Mouse (Mus musculus): ENCODE measurements at regions not wholly inside any gene's neighbourhood (a gene's known extent, or its start where the extent isn't known, plus 50 kb on each side); places are given as distances from the start of the nearest gene placed in this dataset.

- no peaks in the 10 kb centered on the region for H3K4me1 ChIP-seq (ENCODE audit: control insufficient read depth in 1 of 2, insufficient read depth in 2 of 2, low read length in 2 of 2)
- TF ChIP-seq ZC3H11A (IDR thresholded peaks at IDR 0.05; ENCODE audit: low read depth, low read length) (no peak), E2F4 (IDR thresholded peaks at IDR 0.05; ENCODE audit: borderline replicate concordance, low read depth, low read length) (no peak), CTCF (IDR thresholded peaks at IDR 0.05 in 2 of 3, conservative IDR thresholded peaks at IDR 0.05 in 1 of 3; ENCODE audit: control insufficient read depth in 1 of 3, insufficient read depth in 1 of 3, low read depth in 2 of 3, low read length in 3 of 3, poor library complexity in 1 of 3, severe bottlenecking in 1 of 3) (no peak), GABPA (IDR thresholded peaks at IDR 0.05; ENCODE audit: low read depth, low read length) (no peak), TBP (IDR thresholded peaks at IDR 0.05; ENCODE audit: low read depth, low read length) (no peak), POLR2AphosphoS5 (IDR thresholded peaks at IDR 0.05; ENCODE audit: borderline replicate concordance, low read depth, low read length) (no peak), USF2 (IDR thresholded peaks at IDR 0.05; ENCODE audit: borderline replicate concordance in 1 of 2, insufficient read depth in 1 of 2, low read depth in 1 of 2, low read length in 2 of 2) (no peak), JUND (IDR thresholded peaks at IDR 0.05; ENCODE audit: low read depth, low read length) (no peak), SIN3A (IDR thresholded peaks at IDR 0.05; ENCODE audit: low read length) (no peak), UBTF (IDR thresholded peaks at IDR 0.05; ENCODE audit: borderline replicate concordance, insufficient read depth, low read depth, low read length) (no peak)
- DNase-seq (ENCODE audit: low read depth, low spot score): no peak
- no peak overlapping the region for H3K27ac ChIP-seq (ENCODE audit: control insufficient read depth, low read depth, low read length)
- H3K27me3 ChIP-seq (ENCODE audit: control insufficient read depth in 1 of 2, insufficient read depth in 2 of 2, low read length in 2 of 2): no peaks in the 10 kb centered on the region
- no peak overlapping the region for H3K4me3 ChIP-seq (ENCODE audit: control insufficient read depth in 1 of 2, insufficient read depth in 1 of 2, low read depth in 2 of 2, low read length in 2 of 2)
- H3K36me3 ChIP-seq (ENCODE audit: control insufficient read depth in 1 of 2, insufficient read depth in 2 of 2, low read length in 2 of 2): no peaks in the 10 kb centered on the region
- no peak overlapping the region for H3K9ac ChIP-seq (ENCODE audit: control insufficient read depth, low read depth, low read length, poor library complexity, severe bottlenecking)
- H3K9me3 ChIP-seq (replicated peaks; ENCODE audit: insufficient read depth, low read length): no peaks in the 10 kb centered on the region
- no peaks in the 10 kb centered on the region for H3K79me2 ChIP-seq (ENCODE audit: control insufficient read depth, insufficient read depth, low read length, poor library complexity)
Measured at GRCm38 (mm10) chr13:51902482-51903285, 56.2 kb downstream of the Gadd45g start.

- no peaks in the 10 kb centered on the region for H3K36me3 ChIP-seq (ENCODE audit: control insufficient read depth in 1 of 2, insufficient read depth in 2 of 2, low read length in 2 of 2)
- H3K9ac ChIP-seq (ENCODE audit: control insufficient read depth, low read depth, low read length, poor library complexity, severe bottlenecking): no peak overlapping the region
Measured at GRCm38 (mm10) chr13:51903324-51903939, 57.0 kb downstream of the Gadd45g start.

GRCm38 (mm10) chr13:51905270-51905669, 58.8 kb downstream of the Gadd45g start:
- Histone ChIP-seq H3K27ac (ENCODE audit: control insufficient read depth, low read depth, low read length) (no peak overlapping the region), H3K9me3 (replicated peaks; ENCODE audit: insufficient read depth, low read length) (no peaks in the 10 kb centered on the region), H3K4me3 (ENCODE audit: control insufficient read depth in 1 of 2, insufficient read depth in 1 of 2, low read depth in 2 of 2, low read length in 2 of 2) (no peak overlapping the region), H3K36me3 (ENCODE audit: control insufficient read depth in 1 of 2, insufficient read depth in 2 of 2, low read length in 2 of 2) (no peaks in the 10 kb centered on the region), H3K4me1 (ENCODE audit: control insufficient read depth in 1 of 2, insufficient read depth in 2 of 2, low read length in 2 of 2) (no peaks in the 10 kb centered on the region), H3K79me2 (ENCODE audit: control insufficient read depth, insufficient read depth, low read length, poor library complexity) (no peaks in the 10 kb centered on the region), H3K27me3 (ENCODE audit: control insufficient read depth in 1 of 2, insufficient read depth in 2 of 2, low read length in 2 of 2) (no peaks in the 10 kb centered on the region), H3K9ac (ENCODE audit: control insufficient read depth, low read depth, low read length, poor library complexity, severe bottlenecking) (no peak overlapping the region)
- no peak for DNase-seq (ENCODE audit: low read depth, low spot score)
- TF ChIP-seq MXI1 (IDR thresholded peaks at IDR 0.05; ENCODE audit: low read depth, low read length) (no peak), SMC3 (IDR thresholded peaks at IDR 0.05; ENCODE audit: low read depth, low read length) (no peak), POLR2AphosphoS5 (IDR thresholded peaks at IDR 0.05; ENCODE audit: borderline replicate concordance, low read depth, low read length) (no peak), RAD21 (IDR thresholded peaks at IDR 0.05; ENCODE audit: low read depth, low read length) (no peak), POLR2A (IDR thresholded peaks at IDR 0.05; ENCODE audit: control insufficient read depth in 1 of 2, insufficient read depth in 1 of 2, low read depth in 1 of 2, low read length in 2 of 2, poor library complexity in 1 of 2) (no peak), JUND (IDR thresholded peaks at IDR 0.05; ENCODE audit: low read depth, low read length) (no peak), ETS1 (IDR thresholded peaks at IDR 0.05; ENCODE audit: low read depth, low read length) (no peak), MYC (IDR thresholded peaks at IDR 0.05; ENCODE audit: low read depth, low read length) (no peak), MAFK (IDR thresholded peaks at IDR 0.05; ENCODE audit: borderline replicate concordance, low read depth, low read length) (no peak), ZKSCAN1 (IDR thresholded peaks at IDR 0.05; ENCODE audit: low read depth, low read length) (no peak), ELF1 (IDR thresholded peaks at IDR 0.05; ENCODE audit: low read depth, low read length) (no peak), CHD2 (IDR thresholded peaks at IDR 0.05; ENCODE audit: low read length) (no peak), USF2 (IDR thresholded peaks at IDR 0.05; ENCODE audit: borderline replicate concordance in 1 of 2, insufficient read depth in 1 of 2, low read depth in 1 of 2, low read length in 2 of 2) (no peak), KAT2A (conservative IDR thresholded peaks at IDR 0.05; ENCODE audit: low read depth, low read length) (no peak), TBP (IDR thresholded peaks at IDR 0.05; ENCODE audit: low read depth, low read length) (no peak)

More at GRCm38 (mm10) chr13:51903324-51903939, 57.0 kb downstream of the Gadd45g start:
- no peaks in the 10 kb centered on the region for H3K4me1 ChIP-seq (ENCODE audit: control insufficient read depth in 1 of 2, insufficient read depth in 2 of 2, low read length in 2 of 2)
- no peaks in the 10 kb centered on the region for H3K27me3 ChIP-seq (ENCODE audit: control insufficient read depth in 1 of 2, insufficient read depth in 2 of 2, low read length in 2 of 2)
- H3K4me3 ChIP-seq (ENCODE audit: control insufficient read depth in 1 of 2, insufficient read depth in 1 of 2, low read depth in 2 of 2, low read length in 2 of 2): no peak overlapping the region
- H3K9me3 ChIP-seq (replicated peaks; ENCODE audit: insufficient read depth, low read length): no peaks in the 10 kb centered on the region
- TF ChIP-seq MEF2A (IDR thresholded peaks at IDR 0.05; ENCODE audit: extremely low read depth, insufficient replicate concordance, low read depth, low read length, poor library complexity, severe bottlenecking): no peak
- no peak for TF ChIP-seq RCOR1 (IDR thresholded peaks at IDR 0.05; ENCODE audit: low read depth, low read length)
- no peak for TF ChIP-seq NELFE (IDR thresholded peaks at IDR 0.05; ENCODE audit: low read depth, low read length)
- no peak for TF ChIP-seq POLR2AphosphoS2 (IDR thresholded peaks at IDR 0.05; ENCODE audit: low read length)
- TF ChIP-seq NRF1 (IDR thresholded peaks at IDR 0.05; ENCODE audit: insufficient read depth, low read depth, low read length, poor library complexity, severe bottlenecking): no peak
- H3K27ac ChIP-seq (ENCODE audit: control insufficient read depth, low read depth, low read length): no peak overlapping the region
- H3K79me2 ChIP-seq (ENCODE audit: control insufficient read depth, insufficient read depth, low read length, poor library complexity): no peaks in the 10 kb centered on the region
- no peak for DNase-seq (ENCODE audit: low read depth, low spot score)

Measured in MEL (cell line).